Mouse (Mus musculus) cerebellum, postnatal 10 days (tissue): ENCODE data around the gene Slc26a3.
"Not testable (repeated sequence)": the region's sequence is repeated elsewhere in the genome, so short reads cannot be mapped to it uniquely, and the experiment has no call there.

Experiments
- DNase-seq, 2 experiments: peaks; one replicate each; pipeline ENCODE4 v3.0.0; 2021; ENCODE audit warnings: mixed read lengths in 2 of 2

Slc26a3 gene

DNA sequence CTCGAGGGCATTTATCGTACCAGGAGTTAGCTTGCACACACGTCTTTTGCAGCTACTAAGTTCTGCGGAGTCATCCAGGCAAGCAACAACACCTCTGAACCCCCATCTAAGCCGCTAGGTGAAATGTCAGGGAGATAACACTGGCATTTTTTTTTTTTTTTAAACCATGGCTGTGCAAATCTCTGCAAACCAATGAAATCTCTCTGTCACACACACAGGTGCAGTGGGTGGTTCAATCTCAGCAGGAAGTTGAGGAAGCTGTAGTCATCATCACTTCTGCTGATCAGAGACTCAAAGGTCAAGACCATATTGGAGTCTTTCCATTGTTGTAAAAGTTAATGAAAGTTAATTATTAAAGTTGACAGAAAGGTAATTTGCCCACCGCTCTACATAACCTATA is 47.1 kb downstream of the Slc26a3 start:
- DNase-seq = no peak

DNA sequence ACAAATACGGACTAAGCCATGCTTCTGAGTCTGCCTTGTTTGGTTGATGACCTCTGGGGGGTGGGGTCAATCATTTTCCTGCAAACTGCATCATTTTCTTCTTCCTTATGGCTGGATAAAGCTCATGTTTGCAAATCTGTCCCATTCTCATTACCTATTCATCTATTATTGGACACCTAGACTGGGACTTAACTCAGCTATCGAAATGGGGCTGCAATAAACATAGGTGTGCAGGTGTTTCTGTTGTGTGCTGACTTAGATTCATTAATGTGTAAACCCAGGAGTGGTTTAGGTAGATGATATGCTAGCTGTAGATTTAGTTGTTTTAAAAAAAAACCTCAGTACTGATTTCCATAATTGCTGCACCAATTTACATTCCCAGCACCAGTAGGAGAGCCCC is 48.9 kb downstream of the Slc26a3 start:
- DNase-seq = no peak

DNA sequence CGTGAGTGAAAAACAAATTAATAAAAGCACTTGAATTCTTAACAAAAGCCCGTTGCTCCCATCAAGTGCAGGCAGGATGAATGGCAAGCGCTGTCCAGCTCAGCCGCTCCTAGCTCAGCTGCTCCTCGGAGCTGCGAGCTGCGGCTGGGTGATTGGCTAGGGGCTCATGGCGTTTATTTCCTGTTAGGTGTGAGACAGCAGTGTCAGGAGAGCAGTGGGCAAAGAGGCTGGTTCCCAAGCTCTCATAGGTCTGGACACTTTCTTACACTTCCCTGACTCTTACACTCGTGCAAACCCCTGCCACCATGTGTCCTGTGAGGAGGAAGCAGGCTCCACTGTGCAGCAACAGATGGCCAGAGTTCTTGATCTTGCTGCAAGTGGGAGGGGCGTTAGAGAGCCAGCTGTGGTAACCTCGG is 53.5 kb downstream of the Slc26a3 start:
- DNase-seq = peak; percentile 11 to 25

DNA sequence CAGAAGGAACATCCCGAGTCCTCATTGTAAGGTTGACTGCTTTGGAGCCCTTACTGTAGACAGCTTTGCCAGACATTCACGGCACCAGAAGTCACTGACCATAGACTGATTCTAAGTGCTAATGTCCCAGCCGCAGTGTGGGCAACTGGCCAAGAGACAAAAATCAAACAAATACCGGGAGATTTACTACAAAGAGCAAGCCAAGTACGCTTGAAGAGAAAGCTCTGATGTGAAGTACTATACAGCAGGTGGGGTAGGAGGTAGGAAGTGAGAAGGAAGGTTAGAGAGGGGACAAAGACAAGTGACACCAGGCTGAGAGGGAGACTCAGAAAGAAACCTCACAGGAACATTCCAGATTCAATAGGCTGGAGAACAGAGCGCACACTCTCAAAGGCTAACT is 54.2 kb downstream of the Slc26a3 start:
- peak; percentile 18 to 19 for DNase-seq

DNA sequence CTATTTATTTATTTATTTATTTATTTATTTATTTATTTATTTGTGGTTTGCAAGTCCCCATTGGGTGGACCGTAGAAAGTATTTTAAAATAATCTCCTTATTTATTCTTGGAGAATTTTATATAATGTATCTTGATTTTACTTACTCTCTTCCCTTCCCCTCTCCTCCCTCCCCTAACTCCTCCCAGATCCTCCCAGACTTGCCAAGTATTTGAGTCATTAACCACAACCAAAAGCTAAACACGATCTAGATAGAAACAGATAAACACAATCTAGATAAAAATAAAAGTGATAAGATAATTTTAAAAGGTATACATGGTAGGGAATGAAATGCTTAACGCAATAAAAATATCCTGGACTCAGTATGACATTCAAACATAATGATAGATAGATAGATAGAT is 58.7 kb downstream of the Slc26a3 start:
- no peak for DNase-seq

DNA sequence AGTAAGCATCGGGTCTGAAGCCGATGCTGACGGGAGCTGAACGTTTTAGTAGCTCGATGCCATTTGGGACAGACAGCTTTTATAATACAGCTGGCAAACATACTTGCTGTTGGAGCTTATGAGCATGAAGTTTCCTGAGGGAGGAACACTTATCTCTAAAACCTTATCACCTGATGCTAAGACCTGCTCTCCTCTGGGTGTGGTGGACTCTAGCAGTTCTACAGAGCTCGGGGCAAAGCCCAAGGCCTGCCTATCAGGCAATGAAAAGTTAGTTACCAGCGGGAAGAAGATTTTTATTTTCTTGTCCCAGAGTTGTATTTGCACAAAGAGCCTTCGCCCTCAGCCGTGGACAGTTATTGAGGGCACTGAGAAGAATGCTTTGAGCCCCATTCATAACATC is 65.6 kb downstream of the Slc26a3 start:
- no peak for DNase-seq

DNA sequence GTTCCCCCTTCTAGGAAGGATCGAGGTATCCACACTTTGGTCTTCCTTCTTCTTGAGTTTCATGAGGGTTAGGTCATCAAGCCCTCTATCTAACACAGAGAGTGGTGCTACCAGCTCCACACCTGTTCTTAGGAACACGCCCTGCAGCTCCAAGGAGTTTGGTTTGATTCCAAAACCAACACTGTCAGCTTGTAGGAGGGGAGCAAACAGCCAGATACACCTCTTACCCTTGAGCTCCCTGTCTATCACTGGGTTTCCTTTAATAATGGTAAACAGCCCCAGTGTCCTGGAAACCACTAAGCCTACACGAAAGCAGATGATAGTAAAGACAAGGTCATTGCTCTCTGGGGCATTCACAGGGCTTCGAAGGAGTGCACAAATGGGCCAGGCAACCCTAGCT is 67.8 kb downstream of the Slc26a3 start:
- DNase-seq = no peak

- DNase-seq = peak; percentile 25 to 26
These were observed 69.6 kb downstream of the Slc26a3 start for GRCm38 (mm10) chr12:31460270-31460669.

DNA sequence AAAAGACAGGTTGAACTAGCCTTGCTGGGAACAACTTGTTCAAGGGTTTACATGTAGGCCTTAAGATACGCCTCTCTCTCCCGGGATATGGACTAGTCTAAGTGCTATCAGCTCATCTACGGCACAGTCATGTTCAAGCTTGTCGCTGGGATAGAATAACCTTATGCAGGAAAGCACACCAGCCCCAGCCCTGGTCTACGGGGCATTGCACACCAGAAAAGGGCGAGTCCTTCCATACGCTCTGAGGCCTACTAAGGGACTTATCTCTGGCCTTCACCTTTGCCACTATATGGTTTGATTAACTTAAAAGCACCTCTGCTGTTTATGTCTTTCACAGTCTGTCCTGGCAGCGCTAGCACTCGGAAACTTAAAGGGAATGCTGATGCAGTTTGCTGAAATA is 70.7 kb downstream of the Slc26a3 start:
- no peak for DNase-seq

DNA sequence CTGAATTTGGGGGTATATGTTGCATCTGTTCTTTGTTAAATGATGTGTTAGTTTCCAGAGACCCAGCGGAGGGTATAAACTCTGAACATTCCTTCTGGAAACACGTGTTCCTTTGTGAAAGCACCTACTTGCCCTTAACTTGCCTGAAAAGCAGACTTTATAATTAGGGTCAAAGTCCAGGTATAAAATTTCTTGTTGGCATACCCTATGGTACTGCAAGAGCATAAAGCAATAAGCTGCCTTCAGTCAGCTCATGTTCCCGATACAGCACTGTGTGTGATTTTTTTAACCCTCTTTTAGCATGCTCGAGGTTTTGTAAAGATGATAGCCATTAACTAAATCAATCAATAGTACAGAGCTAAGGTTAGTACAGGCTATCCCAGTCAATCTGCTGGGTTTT is 71.9 kb downstream of the Slc26a3 start:
- no peak for DNase-seq

DNA sequence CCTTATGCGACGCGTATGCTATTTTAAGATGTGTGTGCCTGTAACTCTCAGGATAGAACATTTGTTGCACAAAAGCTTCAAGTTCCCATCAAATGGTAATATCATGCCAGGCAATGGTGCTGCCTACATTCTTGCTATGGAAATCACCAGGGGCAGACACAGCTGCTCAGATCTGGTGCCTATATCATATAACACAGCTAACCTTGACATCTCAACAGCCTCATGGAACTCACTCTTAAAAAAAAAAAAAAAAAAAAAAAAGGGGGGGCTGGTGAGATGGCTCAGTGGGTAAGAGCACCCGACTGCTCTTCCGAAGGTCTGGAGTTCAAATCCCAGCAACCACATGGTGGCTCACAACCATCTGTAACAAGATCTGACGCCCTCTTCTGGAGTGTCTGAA is 87.5 kb downstream of the Slc26a3 start:
- DNase-seq = not testable (repeated sequence)

DNA sequence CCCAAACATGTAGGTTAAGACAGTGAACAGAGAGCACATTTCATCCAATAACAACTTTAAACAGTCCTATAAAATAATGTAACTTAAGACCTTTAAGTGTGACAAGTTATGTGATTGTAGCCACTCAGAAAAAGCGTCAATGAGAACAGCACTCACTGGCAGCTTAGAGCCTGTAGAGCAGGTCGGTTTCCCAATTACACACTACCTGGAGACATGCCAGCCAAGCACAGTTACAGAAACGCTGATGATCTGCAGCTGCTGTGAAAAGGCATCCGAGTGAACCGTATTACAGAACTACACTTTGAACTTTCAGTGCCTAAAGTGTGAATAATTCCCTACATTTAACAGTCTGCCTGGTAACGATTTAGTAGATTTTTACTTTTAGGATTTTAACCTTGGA is 95.8 kb downstream of the Slc26a3 start:
- peak; percentile 34 to 39 for DNase-seq

DNA sequence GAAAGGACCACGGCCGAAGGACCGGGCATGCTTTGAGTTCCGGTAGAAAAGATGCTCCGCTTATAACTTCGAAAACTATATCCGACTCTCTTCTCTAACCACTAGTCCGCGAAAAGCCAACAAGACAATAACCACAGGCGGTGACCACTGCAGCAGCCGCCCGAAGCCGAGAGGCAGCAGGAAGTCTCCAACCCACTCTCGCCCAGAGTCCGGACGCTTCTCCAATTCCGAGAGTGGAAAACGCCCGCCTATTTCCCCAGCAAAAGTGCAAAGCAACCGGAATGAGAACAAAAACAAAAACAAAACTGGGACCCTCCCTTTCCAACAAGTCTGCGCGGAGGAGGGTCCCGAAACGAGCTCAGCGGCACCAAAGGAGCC is 108.3 kb downstream of the Slc26a3 start:
- DNase-seq = no peak

DNA sequence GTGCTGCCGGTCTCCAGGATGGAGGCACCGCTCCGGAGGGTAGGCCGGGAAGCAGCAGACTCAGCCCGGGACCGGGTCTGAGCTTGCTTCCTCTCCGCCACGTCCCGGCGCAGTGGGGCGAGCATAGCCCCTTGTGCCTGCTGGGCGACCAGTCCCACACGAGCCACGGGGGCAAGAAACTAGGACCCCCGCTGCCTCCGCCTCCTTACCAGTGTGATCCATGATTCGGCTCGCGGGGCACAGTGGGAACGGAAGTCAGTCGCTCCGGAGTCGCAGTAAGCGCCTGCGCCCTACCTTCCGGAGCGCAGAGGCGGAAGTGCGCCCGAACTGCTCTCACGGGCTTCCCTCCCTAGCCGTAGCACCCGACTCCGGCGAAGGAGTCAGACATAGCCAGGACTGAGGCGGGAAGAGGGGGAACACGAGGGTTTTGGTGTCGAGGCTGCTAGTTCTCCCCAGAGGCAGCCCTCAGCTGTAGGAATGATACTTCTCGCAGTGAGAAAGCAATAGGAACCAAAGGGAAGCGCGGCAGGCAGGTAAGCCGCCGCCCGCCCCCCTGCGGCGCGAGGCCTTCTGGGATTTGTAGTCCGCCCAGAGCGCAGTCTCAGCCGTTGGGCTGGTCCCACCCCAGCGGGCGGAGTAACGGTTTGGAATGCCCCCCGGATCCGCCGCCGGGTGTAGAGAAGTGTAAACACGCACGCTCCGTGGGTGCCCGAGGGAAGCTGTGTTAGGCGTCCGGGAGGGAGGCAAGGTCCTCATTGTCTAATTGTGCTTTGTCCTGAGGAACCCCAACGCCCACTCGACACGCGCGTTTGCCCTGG is 108.9 kb downstream of the Slc26a3 start, which contains the start of gene Cbll1:
Cbll1 (minus strand) TSS at position 303 of the 818 bp plus-strand sequence.
- DNase-seq = peak; percentile 99

DNA sequence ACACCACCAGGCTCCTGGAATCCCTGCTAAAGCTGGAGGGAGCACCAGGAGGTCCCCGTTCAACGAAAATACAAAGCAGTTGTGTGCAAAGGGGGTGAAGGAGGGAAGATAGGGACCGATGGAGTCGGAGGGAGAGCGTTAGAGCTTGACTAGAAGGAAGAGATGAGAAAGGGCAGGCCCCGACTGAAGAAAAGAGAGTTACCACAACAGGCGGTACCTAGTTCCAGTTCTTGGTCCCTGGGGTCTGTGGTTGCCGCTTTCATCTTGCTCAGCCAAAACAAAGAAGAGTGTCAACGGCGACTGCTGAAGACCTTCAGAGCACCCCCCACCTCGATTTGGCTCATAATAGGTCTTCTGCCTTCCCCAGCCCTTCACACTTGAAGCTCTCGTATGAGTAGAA is 109.5 kb downstream of the Slc26a3 start:
- no peak for DNase-seq

GRCm38 (mm10) chr12:31501266-31501665 is 110.6 kb downstream of the Slc26a3 start:
- no peak for DNase-seq

DNA sequence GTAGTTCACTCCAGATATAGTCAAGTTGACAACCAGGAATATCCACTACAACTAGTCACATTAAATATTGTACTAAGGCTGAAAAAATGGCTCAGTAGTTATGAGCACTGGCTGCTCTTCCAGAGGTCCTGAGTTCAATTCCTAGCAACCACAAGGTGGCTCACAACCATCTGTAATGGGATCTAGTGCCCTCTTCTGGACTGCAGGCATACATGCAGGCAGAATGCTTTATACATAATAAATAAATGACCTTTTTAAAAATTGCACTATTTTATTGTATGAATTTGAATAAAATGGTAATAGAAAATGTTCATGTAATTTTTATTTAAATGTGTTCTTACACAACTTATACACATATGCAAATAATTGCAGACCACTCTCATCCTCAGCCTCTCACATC is 112.5 kb downstream of the Slc26a3 start:
- DNase-seq = no peak

DNA sequence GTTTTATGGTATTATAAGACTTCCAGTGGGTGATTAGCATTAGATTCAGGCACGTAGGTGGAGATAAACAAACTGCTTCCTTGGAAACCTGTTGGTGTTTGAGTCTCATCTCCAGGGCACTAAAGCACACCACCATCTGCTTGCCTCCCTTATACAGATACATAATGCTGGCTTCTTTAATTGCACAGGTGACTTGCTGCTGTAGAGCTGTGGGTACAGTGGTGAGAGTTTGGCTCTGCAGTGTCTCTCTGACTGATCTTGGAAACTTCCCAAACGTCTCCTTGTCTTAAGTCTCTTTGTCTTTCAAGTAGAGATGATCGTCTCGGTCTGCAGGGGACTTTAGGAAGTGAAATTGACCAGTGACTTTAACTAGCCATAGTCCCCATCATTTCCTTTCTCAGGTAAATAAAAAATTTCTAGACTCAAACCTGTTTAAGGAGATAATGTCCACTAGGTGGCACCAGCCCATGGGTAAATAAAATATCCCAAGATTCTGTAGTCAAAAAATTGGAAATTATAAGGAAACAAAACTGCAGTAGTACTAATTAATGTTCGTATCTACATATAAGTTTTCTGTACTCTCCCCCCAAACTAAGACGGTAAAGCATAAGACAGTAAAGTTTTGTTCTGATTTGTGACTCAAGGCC is 117.2 kb downstream of the Slc26a3 start:
- peak; percentile 59 to 79 for DNase-seq

DNA sequence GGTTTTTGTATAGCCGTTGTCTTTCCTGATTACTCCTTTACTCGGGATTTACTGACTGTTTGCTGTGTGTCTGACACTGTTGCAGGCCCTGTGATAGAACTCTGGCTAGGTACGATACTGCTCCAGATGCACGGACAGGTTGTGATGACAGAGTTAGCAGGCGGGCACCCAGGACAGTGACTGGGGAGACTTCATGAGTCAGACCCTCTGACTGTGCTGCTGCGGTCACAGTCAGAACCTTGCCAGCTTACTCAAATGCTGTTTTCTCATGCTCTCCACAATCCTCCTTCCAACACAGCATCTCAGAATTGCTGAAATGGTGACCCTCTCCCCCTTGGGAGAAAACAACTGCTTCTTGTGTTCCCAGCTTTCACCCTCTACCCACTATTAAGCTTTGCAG is 117.8 kb downstream of the Slc26a3 start:
- no peak for DNase-seq

DNA sequence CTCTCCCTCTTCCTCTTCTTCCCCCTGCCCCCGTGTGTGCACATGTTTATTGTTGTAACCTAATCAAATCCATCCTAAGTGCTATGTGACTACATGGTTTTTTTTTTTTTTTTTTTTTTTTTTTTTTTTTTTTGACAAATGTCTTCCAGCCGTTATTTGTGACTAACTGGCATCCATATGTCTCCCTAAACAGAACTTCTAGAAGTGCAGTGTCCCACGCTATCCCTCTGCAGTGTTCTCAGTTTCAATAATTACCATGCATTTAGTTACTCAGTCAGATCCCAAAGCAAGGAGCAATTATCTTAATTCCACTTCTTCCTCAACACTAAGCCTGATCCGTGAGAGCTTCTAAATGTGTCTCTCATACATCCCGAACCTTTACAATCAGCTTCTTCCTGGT is 120.5 kb downstream of the Slc26a3 start:
- DNase-seq = no peak

- DNase-seq = no peak
These were observed 122.2 kb downstream of the Slc26a3 start for GRCm38 (mm10) chr12:31512634-31513411.

DNA sequence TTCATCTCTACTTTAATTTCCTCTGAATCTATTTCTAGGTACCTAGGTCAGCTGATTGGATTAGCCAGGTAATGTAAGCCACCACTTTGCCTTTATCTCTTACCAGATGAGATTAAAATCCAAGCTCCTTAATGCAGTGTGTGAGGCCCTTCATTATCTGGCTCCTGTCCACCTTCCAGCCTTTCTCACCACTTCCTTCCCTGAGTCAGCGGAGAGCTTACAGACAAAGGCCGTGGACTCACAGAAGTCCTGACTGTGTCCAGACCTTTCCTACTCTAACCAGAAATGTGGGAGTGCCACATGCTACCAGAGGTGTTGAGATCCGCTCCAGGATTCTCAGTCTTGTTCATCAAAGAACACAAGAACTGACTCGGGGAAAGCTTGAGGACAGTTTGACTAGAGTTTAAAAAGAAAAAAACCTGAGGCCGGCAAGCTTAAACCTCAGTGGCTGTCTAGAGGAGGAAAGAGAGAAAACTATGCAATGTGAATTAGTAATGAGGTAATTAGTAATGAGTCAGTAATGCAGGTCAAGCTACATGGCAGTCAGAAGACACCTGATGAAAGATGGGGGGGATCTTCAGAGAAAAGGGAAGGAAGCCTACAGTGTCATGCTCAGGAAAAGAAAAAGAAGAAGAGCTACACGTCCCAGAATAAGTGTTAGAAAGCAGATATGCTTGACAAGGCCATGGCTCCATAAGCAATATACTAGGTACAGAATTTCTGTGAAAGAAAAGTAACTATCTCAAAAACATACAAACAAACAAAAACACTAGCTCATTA is 123.2 kb downstream of the Slc26a3 start:
- DNase-seq = no peak

DNA sequence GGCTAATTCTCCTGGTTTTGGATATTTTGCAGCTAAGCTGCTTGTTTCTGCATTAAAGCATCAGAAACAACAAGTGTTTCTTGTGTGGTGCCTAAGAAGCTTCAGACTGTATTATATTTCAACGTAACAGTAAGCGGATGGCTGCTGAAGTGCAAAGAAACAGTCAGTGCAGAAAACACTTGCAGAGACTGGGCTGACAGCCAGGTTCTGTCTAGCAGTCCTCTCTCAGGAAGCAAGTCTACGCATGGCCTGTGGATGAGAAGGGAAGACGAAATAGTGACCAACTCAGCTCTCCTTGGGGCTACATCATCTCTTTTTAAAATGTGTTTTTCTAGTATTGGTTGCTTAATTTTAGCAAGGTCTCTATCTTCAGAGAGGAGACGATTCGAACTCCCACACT is 129.4 kb downstream of the Slc26a3 start:
- peak; percentile 66 to 78 for DNase-seq
